Mouse (Mus musculus) liver, embryonic 16.5 days (tissue): ENCODE data around the gene Xpc. TPM values are rescaled to one million over a fixed set of nuclear protein-coding genes. Genes with fewer than 3 reads are reported as not detected.

Experiments used
- ATAC-seq: fragments of 200-750 bp; cut with Nextera tagmentation; 2 replicates; pipeline ENCODE4 v1.8.0; 2017; ENCODE audit warnings: low read depth, mild to moderate bottlenecking, moderate number of reproducible peaks, moderate library complexity
- H3K27ac ChIP-seq: fragments of 300-500 bp; sonication (generic); 2 replicates; pipeline ENCODE4 v1.5.1; 2014; ENCODE audit warnings: mild to moderate bottlenecking, low read length
- H3K27me3 ChIP-seq: fragments of 300-500 bp; sonication (generic); 2 replicates; pipeline ENCODE4 v1.6.1; 2014; ENCODE audit warnings: low read depth, low read length, mixed read lengths; ENCODE audit not compliant: control insufficient read depth, insufficient read depth
- H3K36me3 ChIP-seq: fragments of 300-500 bp; sonication (generic); 2 replicates; pipeline ENCODE4 v1.6.1; 2014; ENCODE audit warnings: mild to moderate bottlenecking; ENCODE audit not compliant: control insufficient read depth, insufficient read depth
- H3K4me1 ChIP-seq: fragments of 300-500 bp; sonication (generic); 2 replicates; pipeline ENCODE4 v1.6.1; 2014; ENCODE audit warnings: low read depth, low read length, mixed read lengths; ENCODE audit not compliant: control insufficient read depth
- H3K4me2 ChIP-seq: fragments of 300-500 bp; sonication (generic); 2 replicates; pipeline ENCODE4 v1.6.1; 2014; ENCODE audit warnings: low read depth, low read length, mixed read lengths
- H3K4me3 ChIP-seq: fragments of 300-500 bp; sonication (generic); 2 replicates; pipeline ENCODE4 v1.5.1; 2014; ENCODE audit warnings: low read depth, mild to moderate bottlenecking, low read length
- H3K9ac ChIP-seq: fragments of 300-500 bp; sonication (generic); 2 replicates; pipeline ENCODE4 v1.6.1; 2014; ENCODE audit warnings: low read depth, low read length
- H3K9me3 ChIP-seq: fragments of 300-500 bp; sonication (generic); replicated peaks from 2 replicates; pipeline ENCODE4 v1.6.1; 2016; ENCODE audit warnings: low read length; ENCODE audit not compliant: control insufficient read depth
- WGBS: fragments of 180-500 bp; shearing (Covaris S2); extraction: QIAGEN DNeasy Blood & Tissue Kit; methylation state at CpG from one replicate; pipeline ENCODE4 v1.1.7; 2014; ENCODE audit not compliant: insufficient replicate concordance; 5-methylcytosine and 5-hydroxymethylcytosine counted together
- polyA plus RNA-seq: library from polyadenylated mRNA; unstranded; fragments of >200 nt; fragmentation: Nextera tagmentation; extraction: Ambion mirVana; gene quantifications from 2 replicates; pipeline ENCODE4 v1.2.1, GENCODE M21; 2015

The Xpc gene
- polyA plus RNA-seq, 1 experiment from 2014 or later: 5.3 TPM

- H3K4me2 ChIP-seq: peak overlapping the region; percentile 88
- H3K27me3 ChIP-seq: peaks cover 3% of the 10 kb centered on the region
- 1% methylated on average over 19 of the region's 19 CpGs for WGBS
- peak overlapping the region; percentile 60; the same call in 1 of the 2 replicates for H3K27ac ChIP-seq
- H3K9me3 ChIP-seq: no peaks in the 10 kb centered on the region
- no peaks in the 10 kb centered on the region for H3K36me3 ChIP-seq
- peak overlapping the region; percentile 56 for H3K9ac ChIP-seq
- peak; percentile 52 for ATAC-seq
- H3K4me3 ChIP-seq: peak overlapping the region; percentile 71
- peaks cover 5% of the 10 kb centered on the region; the same call in 1 of the 2 replicates for H3K4me1 ChIP-seq
These were observed 74.5 kb downstream of the Xpc start for GRCm38 (mm10) chr6:91441145-91441662.

- H3K27ac ChIP-seq: peak overlapping the region; percentile 60
- peak; percentile 95 for ATAC-seq
These were observed 75.1 kb downstream of the Xpc start for GRCm38 (mm10) chr6:91440474-91441144.

More at GRCm38 (mm10) chr6:91440474-91441144, 75.1 kb downstream of the Xpc start:
- Histone ChIP-seq H3K9ac (peak overlapping the region; percentile 56), H3K4me1 (peaks cover 5% of the 10 kb centered on the region; the same call in 1 of the 2 replicates), H3K4me2 (peak overlapping the region; percentile 88), H3K9me3 (no peaks in the 10 kb centered on the region), H3K4me3 (peak overlapping the region; percentile 71), H3K36me3 (no peaks in the 10 kb centered on the region), H3K27me3 (peaks cover 3% of the 10 kb centered on the region)
- WGBS: 2% methylated on average over 30 of the region's 30 CpGs

Other genes starting within 250 kb of the Xpc start
- not detected in 2 replicates for gene Wnt7a, start 104.5 kb downstream of the Xpc start, polyA plus RNA-seq
- 9.9 and 10.1 TPM in 2 replicates for gene Chchd4, start 42.3 kb downstream of the Xpc start, polyA plus RNA-seq
- 10.6 and 12.1 TPM in 2 replicates for gene Tmem43, start 42.2 kb downstream of the Xpc start, polyA plus RNA-seq
- gene Lsm3, start within 50 bp of the Xpc start, polyA plus RNA-seq: 84.4 and 93.5 TPM in 2 replicates
- gene Slc6a6, start 168.2 kb upstream of the Xpc start, polyA plus RNA-seq: 17.1 and 20.5 TPM in 2 replicates